Mouse (Mus musculus) liver, embryonic 14.5 days (tissue): ENCODE data around the gene Sectm1a. TPM values are rescaled to one million over a fixed set of nuclear protein-coding genes. Genes with fewer than 3 reads are reported as not detected.
A peak's percentile ranks its signal among the peaks of the same experiment; 100 is the strongest.

Source experiments
- ATAC-seq: fragments of 200-750 bp; cut with Nextera tagmentation; 2 replicates; pipeline ENCODE4 v1.8.0; 2017; ENCODE audit warnings: moderate number of reproducible peaks, mild to moderate bottlenecking, moderate library complexity; ENCODE audit not compliant: insufficient read depth
- DNase-seq, 3 experiments: peaks; one replicate each; pipeline ENCODE4 v3.0.0-alpha.2; 2012 to 2013; ENCODE audit warnings: low read depth in 3 of 3, low spot score in 3 of 3
- H3K27ac ChIP-seq: fragments of 300-500 bp; sonication (generic); 2 replicates; pipeline ENCODE4 v1.5.1; 2014; ENCODE audit warnings: moderate library complexity, mild to moderate bottlenecking, control low read depth, inconsistent platforms
- H3K27me3 ChIP-seq: fragments of 300-500 bp; sonication (generic); 2 replicates; pipeline ENCODE4 v1.6.1; 2014; ENCODE audit warnings: mild to moderate bottlenecking, low read length, moderate library complexity; ENCODE audit not compliant: control insufficient read depth, insufficient read depth
- H3K36me3 ChIP-seq: fragments of 300-500 bp; sonication (generic); replicated peaks from 2 replicates; pipeline ENCODE4 v1.6.1; 2014; ENCODE audit warnings: low read depth; ENCODE audit not compliant: control insufficient read depth, insufficient read depth
- H3K4me1 ChIP-seq, 2 experiments: fragments of 200-500 bp in 1 of 2; fragments of 300-500 bp in 1 of 2; sonication (generic) in 1 of 2; replicated peaks; 2 replicates each; pipeline ENCODE4 v1.6.1; 2012 to 2014; ENCODE audit warnings: antibody characterized with exemption in 1 of 2, inconsistent platforms in 1 of 2, low read length in 1 of 2; ENCODE audit not compliant: control insufficient read depth in 2 of 2, insufficient read depth in 2 of 2
- H3K4me2 ChIP-seq: fragments of 300-500 bp; sonication (generic); 2 replicates; pipeline ENCODE4 v1.6.1; 2014; ENCODE audit warnings: low read depth, mild to moderate bottlenecking, control low read depth, moderate library complexity
- H3K4me3 ChIP-seq, 2 experiments: fragments of 200-500 bp in 1 of 2; fragments of 300-500 bp in 1 of 2; sonication (generic) in 1 of 2; 2 replicates each; pipeline ENCODE4 v1.5.1; 2012 to 2014; ENCODE audit warnings: low read depth in 2 of 2, low read length in 2 of 2, mild to moderate bottlenecking in 2 of 2, control low read depth in 1 of 2, inconsistent platforms in 1 of 2, moderate library complexity in 1 of 2; ENCODE audit not compliant: insufficient read depth in 1 of 2
- H3K9ac ChIP-seq: fragments of 300-500 bp; sonication (generic); replicated peaks from 2 replicates; pipeline ENCODE4 v1.6.1; 2014; ENCODE audit warnings: mild to moderate bottlenecking, control low read depth, moderate library complexity
- H3K9me3 ChIP-seq: fragments of 300-500 bp; sonication (generic); 2 replicates; pipeline ENCODE4 v1.6.1; 2016; ENCODE audit warnings: low read length, mixed read lengths; ENCODE audit not compliant: control insufficient read depth
- CTCF ChIP-seq: IDR thresholded peaks from 2 replicates; pipeline ENCODE4 v1.5.1; 2016; ENCODE audit warnings: antibody characterized with exemption, low read depth, control low read depth
- EP300 ChIP-seq: IDR thresholded peaks from 2 replicates; pipeline ENCODE4 v1.6.1; 2016; ENCODE audit warnings: antibody characterized with exemption, low read depth
- WGBS: fragments of 180-500 bp; shearing (Covaris S2); extraction: QIAGEN DNeasy Blood & Tissue Kit; methylation state at CpG from one replicate; pipeline ENCODE4 v1.1.7; 2014; ENCODE audit not compliant: insufficient replicate concordance; 5-methylcytosine and 5-hydroxymethylcytosine counted together
- polyA plus RNA-seq, 2 experiments: library from polyadenylated mRNA; depleted of rRNA in 1 of 2; stranded (reverse) in 1 of 2; unstranded in 1 of 2; fragments of >200 nt; fragmentation: Nextera tagmentation in 1 of 2; extraction: Ambion mirVana in 1 of 2; gene quantifications; 2 replicates each; pipeline versions ENCODE4 v1.2.1 to v1.2.3; 2012 to 2014

Sectm1a gene
- polyA plus RNA-seq, 2 experiments, result 1.0 to 1.3 TPM

DNA sequence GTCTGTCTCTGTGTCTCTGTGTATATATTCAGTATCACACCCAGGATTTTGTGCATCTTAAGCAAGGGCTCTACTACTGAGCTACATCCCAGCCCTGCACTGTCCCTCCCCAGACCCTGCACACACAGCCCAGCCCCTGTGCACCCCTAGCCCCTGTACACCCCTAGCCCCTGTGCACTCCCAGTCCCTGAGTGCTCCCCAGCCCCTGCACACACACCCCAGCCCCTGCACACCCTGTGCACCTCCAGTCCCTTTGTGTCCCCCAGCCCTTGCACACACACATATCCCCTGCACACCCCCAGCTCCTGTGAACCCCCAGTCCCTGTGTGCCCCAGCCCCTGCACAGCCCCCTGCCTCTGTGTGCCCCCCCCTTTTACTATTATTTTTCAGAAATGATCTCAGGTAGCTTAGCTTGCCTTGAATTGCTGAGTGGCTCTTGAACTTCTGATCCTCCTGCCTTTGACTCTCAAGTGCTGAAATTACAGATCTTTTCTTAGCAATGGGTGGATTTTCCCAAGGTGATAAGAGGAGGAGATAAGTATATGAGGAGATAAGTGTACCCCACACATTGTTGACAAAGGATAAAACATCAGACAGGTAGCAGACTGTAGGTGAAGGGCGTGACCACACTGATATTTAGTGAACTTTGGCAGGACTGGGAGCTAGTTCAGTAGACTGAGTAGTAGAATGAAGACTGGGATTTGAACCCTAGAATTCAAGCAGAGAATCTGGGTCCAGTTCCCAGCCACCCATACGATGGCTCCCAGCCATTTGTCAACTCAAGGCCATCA lies 8.9 kb upstream of the Sectm1a start:
- WGBS, result 61% methylated on average over 2 of the region's 2 CpGs
- DNase-seq (no peak), ATAC-seq (no peak)
- no peaks in the 10 kb centered on the region for H3K9me3 ChIP-seq
- H3K9ac ChIP-seq, result no peak overlapping the region
- H3K4me2 ChIP-seq, result no peak overlapping the region
- no peaks in the 10 kb centered on the region for H3K36me3 ChIP-seq
- H3K4me3 ChIP-seq, result no peak overlapping the region
- H3K27ac ChIP-seq, result no peak overlapping the region
- no peaks in the 10 kb centered on the region for H3K27me3 ChIP-seq
- TF ChIP-seq EP300 (no peak), CTCF (no peak)
- peaks cover 0 to 3% of the 10 kb centered on the region in 2 experiments; a peak in 1 of 4 replicates for H3K4me1 ChIP-seq

DNA sequence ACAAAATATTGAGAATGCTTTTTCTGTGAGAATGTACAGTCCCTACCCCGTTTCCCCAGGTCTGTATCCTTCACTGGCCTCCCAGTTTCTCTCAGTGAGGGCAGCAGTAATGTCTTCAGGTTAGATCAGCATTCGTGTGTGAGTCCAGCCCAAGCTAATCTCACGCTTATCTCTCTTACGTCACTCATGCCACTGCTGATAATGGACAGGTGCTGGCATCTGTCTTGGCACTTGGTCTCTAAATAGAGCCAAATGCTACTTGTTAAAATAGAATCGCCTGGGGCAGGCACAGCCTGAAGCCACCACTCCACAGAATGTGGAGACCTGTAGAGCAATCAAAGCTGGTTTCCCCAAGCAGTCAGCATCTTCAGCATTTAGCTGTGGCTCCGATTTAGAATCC lies 8.0 kb upstream of the Sectm1a start:
- TF ChIP-seq CTCF (no peak), EP300 (no peak)
- Histone ChIP-seq H3K36me3 (no peaks in the 10 kb centered on the region), H3K4me2 (no peak overlapping the region), H3K27ac (no peak overlapping the region), H3K9me3 (no peaks in the 10 kb centered on the region), H3K27me3 (no peaks in the 10 kb centered on the region), H3K4me3 (no peak overlapping the region), H3K9ac (no peak overlapping the region), H3K4me1 (peaks cover 0 to 3% of the 10 kb centered on the region in 2 experiments; a peak in 1 of 4 replicates)
- WGBS, result 52% methylated on average over 6 of the region's 6 CpGs
- ATAC-seq (no peak), DNase-seq (no peak)

DNA sequence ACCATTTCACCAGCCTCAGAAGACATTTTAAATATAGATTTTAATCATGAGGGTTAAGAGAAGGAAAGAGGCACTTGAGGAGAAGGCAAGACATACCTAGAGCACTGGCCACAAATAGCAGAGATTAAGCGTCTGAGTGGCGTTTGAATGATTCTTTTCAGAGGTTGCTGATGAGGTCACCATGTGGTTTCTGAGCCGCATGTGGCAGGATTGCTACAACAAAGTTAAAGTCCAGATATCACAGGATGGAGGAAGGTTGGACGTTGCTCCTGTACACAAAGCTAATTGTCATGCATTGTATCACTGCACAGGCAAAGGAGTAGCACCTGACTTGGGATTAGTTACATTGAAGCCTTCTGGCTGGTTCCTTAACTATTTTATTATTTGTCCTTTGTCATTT lies 5.3 kb upstream of the Sectm1a start:
- H3K4me1 ChIP-seq, result peaks cover 0 to 10% of the 10 kb centered on the region in 2 experiments
- H3K9ac ChIP-seq, result no peak overlapping the region
- peak overlapping the region; percentile 39 for H3K4me2 ChIP-seq
- TF ChIP-seq CTCF, result no peak
- TF ChIP-seq EP300, result no peak
- H3K4me3 ChIP-seq, result peak overlapping the region in 1 of 2 experiments; percentile 14; a peak in 1 of 4 replicates
- H3K36me3 ChIP-seq, result no peaks in the 10 kb centered on the region
- 0 out of 2 replicates have a peak, but pooled peaks have one; percentile 48 for ATAC-seq
- no peak overlapping the region; the same call in 1 of the 2 replicates for H3K27ac ChIP-seq
- DNase-seq, result peak in 2 of 3 experiments; percentile 12 to 13
- no peaks in the 10 kb centered on the region for H3K9me3 ChIP-seq
- 21% methylated on average over 4 of the region's 4 CpGs for WGBS
- H3K27me3 ChIP-seq, result no peaks in the 10 kb centered on the region

DNA sequence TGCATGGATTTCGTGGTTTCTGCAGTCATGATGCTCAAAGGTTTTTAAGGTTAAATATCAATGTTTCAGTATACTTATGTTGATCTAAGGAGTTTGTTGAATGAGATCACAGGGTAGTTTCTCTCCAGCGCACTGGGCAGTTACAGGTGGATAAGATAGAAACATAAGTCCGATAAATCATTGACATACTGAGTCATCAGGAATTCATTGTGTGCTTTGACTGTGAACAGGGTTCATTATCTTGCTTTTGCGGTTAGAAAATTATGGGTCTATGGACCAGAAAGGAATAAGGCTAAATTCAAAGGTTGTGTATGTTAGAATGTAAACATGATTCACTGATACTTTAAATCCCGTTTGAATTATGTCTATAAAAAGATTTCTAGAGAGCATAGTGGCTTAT lies 4.2 kb upstream of the Sectm1a start:
- ATAC-seq, result no peak
- Histone ChIP-seq H3K4me3 (peak overlapping the region in 1 of 2 experiments; percentile 14; a peak in 1 of 4 replicates), H3K36me3 (no peaks in the 10 kb centered on the region), H3K9me3 (no peaks in the 10 kb centered on the region), H3K9ac (no peak overlapping the region), H3K4me2 (peak overlapping the region; percentile 39), H3K4me1 (peaks cover 0 to 10% of the 10 kb centered on the region in 2 experiments), H3K27me3 (no peaks in the 10 kb centered on the region), H3K27ac (no peak overlapping the region)
- 48% methylated on average over 5 of the region's 5 CpGs for WGBS
- TF ChIP-seq EP300, result no peak
- TF ChIP-seq CTCF, result no peak
- no peak for DNase-seq

DNA sequence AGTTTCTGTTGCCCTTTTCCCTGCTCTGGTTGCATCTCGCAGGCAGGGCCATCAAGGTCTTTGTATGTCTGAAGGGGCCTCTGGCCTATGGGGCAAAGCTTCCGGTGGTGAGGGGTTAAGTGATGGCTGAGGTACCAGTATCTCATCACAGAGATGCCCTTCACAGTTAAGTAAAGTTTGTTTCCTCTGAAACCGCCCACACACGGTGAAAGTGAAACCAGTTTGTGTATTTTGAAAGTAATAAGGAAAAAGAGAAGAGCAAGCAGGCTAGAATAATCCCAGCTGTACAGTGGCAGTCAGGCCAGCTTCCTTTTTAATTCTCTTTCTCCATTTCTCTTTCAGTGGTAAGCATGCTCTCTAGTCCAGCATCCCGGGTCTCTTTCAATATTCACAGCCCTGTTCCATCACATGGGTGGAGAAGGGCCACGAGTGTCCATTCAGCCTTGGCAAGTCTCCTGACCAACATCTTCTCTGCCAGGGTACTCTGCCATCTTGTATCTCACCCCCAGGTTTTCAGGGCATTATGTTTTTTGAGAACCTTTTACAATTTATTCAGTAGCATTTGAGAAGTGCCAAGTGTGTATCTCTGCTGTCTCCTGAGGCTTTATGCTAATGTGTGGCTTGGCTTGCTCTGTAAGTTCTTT lies 2.0 kb upstream of the Sectm1a start:
- no peak for ATAC-seq
- DNase-seq, result no peak
- peaks cover 0 to 10% of the 10 kb centered on the region in 2 experiments for H3K4me1 ChIP-seq
- H3K36me3 ChIP-seq, result no peaks in the 10 kb centered on the region
- H3K9ac ChIP-seq, result no peak overlapping the region
- no peaks in the 10 kb centered on the region for H3K27me3 ChIP-seq
- 35% methylated on average over 6 of the region's 6 CpGs for WGBS
- no peak overlapping the region for H3K4me3 ChIP-seq
- H3K27ac ChIP-seq, result no peak overlapping the region
- TF ChIP-seq EP300, result no peak
- no peak for TF ChIP-seq CTCF
- no peaks in the 10 kb centered on the region for H3K9me3 ChIP-seq
- 0 out of 2 replicates have a peak overlapping the region, but pooled peaks have one; percentile 15 for H3K4me2 ChIP-seq
